Mouse (Mus musculus): ENCODE results near the gene Noxred1.

The Noxred1 gene

DNA sequence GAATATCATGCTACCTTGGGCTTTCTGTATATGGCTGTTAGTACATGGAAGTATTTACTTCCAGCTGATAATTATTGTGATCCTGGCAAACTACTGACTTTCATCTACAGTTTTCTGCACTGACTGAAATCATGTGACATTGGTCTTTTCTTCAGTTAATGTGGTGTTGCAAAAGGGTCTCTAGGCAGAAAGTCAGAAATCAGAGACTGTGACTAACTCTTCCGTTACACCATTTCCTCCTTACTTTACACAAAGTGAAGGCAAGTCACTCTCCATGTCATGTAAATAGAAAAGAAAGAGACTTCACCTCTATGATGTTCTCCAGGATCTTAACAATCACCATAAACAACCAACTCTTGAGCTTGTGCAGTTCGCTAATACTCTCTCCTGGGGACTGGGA, 8.9 kb downstream of the Noxred1 start:
- no peak for DNase-seq (ENCODE audit: low read depth, low spot score)

DNA sequence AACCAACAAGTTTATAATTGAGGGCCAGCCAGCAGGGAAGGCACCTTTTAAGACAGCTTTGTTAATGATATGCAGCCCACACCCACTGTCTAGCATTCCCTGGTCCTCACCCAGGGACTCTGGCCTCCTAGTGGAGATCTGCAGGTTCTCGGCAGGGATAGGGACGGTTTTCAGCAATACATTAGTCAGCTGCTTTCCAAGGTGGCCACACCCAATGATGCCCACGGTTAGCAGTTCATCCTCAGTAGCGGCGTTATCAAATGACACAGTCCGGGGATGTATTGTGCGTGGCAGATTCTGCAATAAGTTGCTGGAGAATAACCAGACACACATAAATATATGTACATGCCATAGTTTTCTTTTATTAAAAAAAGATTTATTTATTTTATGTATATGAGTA, 11.7 kb downstream of the Noxred1 start:
- peak; percentile 89 for DNase-seq (ENCODE audit: low read depth, low spot score)

DNA sequence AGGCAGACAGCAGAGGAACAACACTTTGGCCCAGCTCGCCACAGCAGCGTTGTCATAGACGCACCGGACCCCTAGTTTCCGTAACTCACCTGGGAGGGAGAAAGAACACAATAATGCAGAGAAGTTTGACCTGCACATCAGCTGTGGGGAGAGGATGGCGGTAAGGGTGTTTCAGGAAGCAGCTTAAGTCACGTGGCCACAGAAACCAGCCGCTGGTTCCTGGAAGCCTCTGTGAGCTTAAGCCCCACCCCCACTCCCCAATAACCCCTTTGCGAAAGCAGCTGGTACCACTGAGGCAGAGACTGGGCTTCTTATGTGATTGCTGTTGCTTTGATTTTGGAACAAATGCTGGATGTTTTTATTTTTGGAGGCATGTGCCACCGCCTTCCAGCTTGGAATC, 13.6 kb downstream of the Noxred1 start:
- DNase-seq (ENCODE audit: low read depth, low spot score): peak; percentile 72

DNA sequence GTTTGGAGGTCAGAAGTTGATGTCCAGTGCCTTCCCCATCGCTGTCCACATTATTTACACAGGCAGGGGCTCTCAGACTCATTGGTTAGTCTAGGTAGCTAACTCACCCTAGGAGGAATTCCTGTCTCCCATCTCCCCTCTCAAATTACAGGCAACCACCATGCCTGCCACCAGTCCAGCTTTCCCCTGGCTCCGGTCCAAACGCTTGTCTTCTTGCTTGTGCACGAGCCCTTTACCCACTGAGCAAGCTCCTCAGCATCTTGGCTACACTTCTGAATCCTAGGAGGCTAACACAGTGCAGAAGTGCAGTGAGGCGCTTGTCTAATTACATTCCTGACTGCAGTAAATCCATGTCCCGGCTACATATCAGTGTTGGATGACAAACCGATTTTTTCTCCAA, 19.2 kb downstream of the Noxred1 start:
- DNase-seq (ENCODE audit: low read depth, low spot score): no peak

DNA sequence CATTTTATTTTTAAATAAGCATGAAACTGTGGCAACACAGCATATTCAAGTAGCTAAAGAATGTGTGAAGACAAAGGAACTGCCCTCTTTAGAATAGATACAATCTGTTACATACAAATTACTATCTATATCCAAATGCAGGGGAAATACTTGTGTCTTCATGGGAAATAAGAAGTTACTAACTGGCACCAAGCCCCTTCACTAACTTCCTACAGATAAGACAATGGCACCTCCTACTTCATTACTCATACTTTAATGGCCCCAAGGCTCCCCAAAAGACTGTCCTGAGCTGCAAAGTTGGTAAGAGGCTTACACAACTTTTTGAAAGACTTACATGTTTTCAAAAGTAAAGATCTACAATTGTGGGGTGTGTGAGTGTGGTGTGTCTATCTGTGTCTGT, 20.9 kb downstream of the Noxred1 start:
- DNase-seq (ENCODE audit: low read depth, low spot score): no peak

DNA sequence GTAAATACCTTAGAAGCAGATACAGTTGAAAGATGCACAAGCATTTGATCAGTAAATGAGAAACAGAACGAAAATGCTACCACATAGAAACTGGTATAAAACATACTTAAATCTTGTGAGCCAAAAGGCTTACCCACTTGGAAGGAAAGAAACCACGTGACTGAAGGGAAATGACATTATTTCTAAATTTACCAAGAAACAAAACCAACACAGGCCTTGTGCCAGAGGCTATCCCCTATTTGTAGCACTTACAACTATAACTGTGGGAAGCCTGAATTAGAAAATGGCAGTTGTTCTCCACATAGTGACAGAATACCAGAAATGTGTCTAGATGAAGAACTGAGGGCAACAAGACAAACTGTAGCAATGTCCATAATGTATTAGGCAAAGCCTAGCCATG, 22.5 kb downstream of the Noxred1 start:
- DNase-seq (ENCODE audit: low read depth, low spot score): no peak

DNA sequence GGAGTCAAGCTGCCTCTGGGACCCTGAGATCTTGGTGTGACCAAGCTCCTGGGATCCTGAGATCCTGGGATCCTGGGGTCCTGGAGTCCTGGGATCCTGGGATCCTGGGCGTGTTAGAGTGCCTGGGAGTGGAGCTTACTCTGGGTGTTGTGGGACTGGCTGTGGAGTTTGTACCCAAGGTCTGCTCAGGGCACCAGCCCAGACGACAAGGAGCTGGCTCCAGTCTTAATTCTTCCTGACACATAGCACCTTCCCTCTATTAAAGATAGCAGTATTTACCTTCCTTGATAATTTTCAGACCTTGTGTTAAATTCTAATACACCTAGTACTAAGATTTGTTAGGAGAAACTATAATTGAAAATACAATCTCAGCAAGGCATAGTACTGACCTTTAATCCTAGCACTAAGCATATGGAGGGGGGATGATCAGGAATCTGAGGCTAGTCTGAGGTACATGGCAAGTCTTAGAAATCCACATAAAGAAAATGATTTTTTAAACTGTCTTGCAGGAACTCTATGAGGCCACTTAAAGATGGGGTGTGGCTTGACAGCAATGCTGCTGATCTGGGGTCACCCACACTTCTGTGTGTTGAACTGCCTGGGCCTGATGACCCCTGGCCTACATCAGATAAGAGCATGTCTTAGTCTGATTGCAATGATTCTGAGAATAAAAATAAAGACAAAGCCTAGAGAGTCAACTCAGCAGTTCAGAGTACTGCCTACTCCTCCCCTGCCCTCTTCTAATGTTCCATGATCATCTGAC, 25.5 kb downstream of the Noxred1 start:
- DNase-seq (ENCODE audit: low read depth, low spot score): no peak

DNA sequence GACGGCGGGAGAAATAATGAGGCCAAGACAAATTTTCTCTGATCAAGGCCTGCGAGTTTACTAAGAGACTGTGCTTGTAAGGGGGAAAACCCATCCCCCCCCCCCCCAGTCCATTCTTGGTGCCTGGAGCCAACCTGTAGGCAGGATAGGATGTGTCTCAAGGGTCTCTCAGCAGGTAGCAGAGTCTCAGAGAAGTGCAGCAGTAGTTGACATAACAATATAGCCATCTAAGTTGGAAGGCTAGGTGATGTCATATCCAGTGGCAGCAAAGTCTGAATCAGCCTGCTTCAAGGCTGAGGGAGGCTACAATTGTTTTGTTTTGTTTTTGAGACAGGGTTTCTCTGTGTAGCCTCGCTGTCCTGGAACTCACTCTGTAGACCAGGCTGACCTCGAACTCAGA, 32.7 kb downstream of the Noxred1 start:
- DNase-seq (ENCODE audit: low read depth, low spot score): peak; percentile 62

DNA sequence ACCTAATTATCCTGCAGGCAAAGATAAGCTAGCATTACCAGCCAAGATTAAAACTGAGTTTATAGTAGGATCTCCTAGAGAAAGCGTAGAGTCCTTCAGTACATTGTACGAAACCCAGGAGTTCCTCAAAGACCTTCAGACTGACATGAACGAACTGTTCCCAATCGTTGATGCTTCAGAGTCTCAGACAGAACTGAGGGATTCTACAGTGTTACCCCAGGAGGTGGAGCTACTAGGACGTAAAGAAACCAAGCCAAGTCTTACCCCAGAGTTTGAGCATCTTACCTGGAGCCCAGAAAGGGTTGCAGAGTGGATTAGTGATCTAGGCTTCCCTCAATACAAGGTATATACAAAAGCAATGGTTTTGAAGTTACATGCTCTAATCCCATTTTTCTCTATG, 36.8 kb downstream of the Noxred1 start:
- DNase-seq (ENCODE audit: low read depth, low spot score): no peak

DNA sequence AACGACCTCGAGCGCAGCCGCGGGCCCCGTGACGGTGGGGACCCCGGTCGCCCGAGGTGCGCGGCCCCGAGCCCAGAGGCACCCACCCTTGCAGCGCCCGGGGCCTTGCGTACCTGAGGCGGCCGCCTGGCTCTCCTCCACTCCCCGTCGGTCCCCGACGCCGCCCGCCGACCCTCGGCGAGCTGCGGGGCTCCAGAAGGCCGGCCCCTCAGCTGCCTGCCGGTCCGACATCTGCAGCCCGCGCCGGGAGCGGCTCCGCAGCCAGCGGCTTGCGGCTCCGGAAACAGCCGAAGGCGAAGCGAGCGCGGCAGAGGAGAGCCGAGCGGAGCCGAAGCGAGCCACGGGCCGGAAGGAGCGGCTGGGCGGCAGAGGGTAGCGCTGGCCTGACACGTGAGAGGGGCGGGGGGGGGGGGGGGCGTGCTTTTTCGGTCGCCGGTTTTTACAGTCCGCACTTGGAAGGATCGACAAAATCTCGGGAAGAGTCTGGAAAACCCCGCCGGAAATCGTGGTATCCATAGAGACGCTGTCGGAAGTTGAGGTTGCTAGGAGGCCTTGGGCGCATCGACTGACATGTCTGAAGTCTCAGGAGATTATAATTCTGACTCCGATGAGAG, 38.5 kb downstream of the Noxred1 start, which contains the start of gene Tmed8:
Gene Tmed8 (minus strand): TSS at position 482 of the 614 bp plus-strand sequence.
- DNase-seq (ENCODE audit: low read depth, low spot score): peak; percentile 93

DNA sequence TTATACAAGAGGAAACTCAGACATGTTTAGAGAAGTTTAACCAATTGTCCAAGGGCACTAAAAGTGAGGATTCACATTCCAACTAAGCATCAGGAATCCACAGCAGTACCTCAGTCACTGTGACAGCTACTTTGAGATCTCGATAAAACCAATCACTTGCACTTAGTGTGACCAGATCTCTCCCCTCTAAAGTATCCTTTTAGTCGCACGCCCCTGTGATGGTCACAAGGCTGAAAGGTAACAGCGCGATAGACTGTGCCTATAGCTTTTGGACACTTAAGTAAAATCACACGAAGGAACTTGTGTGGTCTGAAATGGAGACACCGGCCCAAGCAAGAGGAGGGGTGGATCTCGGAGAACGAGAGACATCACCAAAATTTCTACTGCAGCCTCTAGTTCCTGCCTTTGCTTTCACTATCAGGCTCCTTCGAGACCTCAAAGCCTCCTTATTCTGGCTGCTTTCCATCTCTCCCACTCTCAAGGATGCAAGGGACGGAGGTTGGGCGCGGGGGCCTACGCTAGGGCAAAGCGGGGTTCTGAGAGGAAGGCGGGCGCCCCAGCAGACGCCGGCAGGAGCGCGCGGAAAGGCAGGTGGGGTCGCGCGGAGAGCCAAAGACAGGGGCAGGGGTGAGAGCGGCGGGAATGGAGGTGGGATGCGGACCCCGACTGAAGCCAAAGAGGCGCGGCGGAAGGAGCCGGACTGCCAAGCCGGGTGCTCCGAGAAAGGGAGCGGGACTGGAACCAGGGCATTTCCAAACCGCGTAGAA, 39.1 kb downstream of the Noxred1 start, which contains the start of gene Samd15:
Gene Samd15 (plus strand): TSS at position 518 of the 767 bp plus-strand sequence.
- peak; percentile 65 for DNase-seq (ENCODE audit: low read depth, low spot score)

DNA sequence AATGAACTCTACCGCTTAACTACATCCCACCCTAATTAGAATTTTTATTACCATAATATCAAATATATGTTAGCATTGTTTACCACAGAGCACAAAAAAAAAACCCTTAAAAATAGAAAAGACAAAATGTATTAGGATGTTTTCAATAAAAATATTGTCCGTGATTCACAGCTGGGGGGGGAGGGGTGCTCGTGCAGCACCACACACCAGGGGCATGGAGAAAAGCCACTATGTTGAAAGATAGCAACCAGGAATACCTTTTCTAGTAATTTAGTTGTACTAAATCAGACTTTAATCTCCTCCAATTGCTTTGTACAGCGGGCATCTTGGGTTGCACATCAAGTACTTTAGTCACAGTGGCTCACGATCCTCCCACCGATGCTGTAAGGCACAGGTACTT, 39.7 kb downstream of the Noxred1 start:
- no peak for DNase-seq (ENCODE audit: low read depth, low spot score)

DNA sequence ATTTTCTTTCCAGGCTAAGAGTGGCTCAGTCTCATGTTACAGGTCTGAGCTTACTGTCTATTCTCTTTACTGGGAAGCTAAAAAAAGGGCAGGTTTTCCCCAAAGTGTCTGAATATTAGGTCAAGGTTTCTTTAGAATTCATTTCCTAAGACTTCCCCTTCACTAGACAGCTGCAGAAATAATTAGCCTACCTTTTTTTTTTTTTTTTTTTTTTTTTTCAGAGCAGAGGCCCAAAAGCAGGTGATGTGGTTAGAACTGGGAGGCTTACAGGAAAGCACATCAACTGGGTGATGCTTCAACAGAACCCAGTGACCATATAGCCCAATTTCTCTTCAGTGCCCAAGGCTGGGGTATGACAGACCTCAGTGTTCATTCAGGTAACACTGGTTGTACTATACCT, 42.2 kb downstream of the Noxred1 start:
- DNase-seq (ENCODE audit: low read depth, low spot score): no peak

DNA sequence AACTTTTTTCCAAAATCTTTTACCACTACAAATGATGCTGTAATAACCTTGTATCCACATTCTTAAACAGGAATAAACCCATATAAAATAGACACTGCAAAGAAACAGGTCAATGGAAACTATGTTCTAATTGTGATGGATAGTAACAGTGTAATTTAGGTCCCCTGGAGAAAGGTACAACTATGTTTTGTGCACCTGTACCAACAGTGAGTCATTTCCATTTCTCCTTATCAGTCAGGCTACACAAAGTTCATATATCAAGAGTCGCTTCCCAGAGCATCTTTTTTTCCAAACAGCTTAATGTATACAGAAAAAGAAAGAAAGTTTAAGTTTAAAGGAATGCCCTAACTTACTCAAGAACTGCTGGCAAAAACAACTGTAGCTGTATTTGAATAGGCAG, 43.5 kb downstream of the Noxred1 start:
- no peak for DNase-seq (ENCODE audit: low read depth, low spot score)

DNA sequence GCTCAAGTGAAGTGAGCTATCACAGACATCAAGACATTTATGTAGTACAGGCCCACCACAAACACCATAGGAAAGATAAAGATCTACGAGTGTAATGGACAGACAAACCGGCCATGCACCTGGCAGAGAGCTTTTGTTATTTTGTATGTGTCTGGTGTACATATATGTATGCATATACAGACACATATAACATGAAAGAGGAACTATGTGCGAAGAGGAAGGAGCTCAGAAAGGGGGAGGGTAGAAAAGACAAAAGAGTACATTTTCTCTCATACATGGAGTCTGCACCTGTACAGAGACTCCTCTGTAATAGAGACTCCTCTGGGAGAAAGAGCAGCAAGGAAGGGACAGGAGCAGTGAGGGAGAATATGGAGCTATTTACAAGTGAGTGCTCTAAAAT, 45.5 kb downstream of the Noxred1 start:
- no peak for DNase-seq (ENCODE audit: low read depth, low spot score)

DNA sequence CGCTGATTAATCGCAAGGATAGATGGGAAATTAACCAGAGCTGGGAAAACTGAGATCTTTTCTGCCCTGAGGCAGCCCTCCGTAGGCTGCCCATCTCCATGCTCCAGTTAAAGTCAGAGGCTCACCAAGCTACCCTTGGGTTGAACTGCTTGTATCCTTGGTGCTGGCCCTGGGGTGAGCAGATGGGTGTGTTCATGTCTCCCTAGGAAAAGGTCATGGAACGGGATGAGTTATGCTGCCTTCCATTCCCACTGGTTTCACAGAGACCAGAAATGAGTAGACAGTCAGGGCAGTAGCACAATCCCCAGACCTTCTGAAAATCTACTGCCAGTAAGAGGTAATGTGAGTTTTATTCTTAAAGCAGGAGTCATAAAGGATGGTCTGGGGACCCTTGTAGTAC, 60.9 kb downstream of the Noxred1 start:
- no peak for DNase-seq (ENCODE audit: low read depth, low spot score)

DNA sequence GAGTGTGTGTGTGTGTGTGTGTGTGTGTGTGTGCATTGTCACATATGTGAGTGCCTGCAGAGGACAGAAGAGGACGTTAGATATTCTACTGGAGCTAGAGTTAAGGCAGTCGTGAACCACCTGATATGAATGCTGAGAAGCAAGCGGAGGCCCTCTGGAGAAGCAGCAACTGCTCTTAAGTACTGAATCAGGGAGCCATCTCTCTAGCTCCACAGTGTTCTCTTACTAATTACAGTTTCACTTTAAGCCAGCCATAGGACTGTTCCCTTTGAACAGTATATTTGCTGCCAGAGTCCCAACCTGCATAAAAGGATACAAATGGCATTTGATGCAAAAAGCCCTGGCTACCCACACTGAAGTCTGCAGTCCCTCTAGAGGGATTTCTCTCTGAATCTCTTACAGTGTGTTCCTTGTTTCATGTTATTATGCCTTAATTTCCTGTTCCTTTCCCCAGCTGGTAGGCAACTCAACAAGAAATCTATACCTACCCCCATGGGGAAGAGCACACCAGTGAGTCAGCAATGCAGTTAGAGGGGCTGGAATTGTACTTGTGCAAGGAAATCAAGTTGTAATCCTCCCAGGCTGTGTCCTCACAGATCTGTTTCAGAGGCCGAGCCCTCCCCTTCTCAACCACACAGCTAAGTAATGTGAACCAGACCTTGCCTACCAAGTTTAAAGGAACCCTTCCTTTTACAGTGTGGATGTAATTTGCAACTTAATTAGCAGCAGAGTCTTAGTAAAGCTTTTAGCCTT, 63.2 kb downstream of the Noxred1 start:
- DNase-seq (ENCODE audit: low read depth, low spot score): no peak

Data from ZHBTc4 (cell line).